30 mouse cellular contexts compared by ENCODE assay signal in the genomic region with DNA sequence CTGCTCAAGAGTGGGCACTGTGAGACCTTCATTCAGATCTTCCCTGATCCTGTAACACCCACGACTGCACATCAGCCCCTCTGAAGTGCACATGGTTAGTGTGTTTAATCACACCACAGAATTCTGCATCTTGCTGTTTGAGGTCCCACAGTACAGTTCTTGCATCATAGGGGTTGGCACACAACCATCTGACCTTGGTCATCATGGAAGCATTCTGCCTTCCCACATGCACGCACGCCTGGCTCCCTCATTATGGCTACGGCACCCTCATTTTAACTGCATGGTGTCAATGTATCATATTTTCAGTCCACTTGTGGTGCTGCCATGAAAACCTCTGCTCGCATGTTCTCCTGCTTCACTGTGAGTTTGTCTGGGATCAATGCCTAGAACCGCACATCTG.
DNase-seq lines count a peak whose midpoint lies in the region; ATAC-seq and TF ChIP-seq lines count a peak whose summit lies in the region.
"Had no signal": no experiment of that assay in that cellular context is flagged by ENCODE, and none has a peak within 500 bp of the region (broad histone marks: within the 10 kb centered on the region; RNA-seq: fewer than 3 reads in every experiment).

No protein-coding gene starts in this region.

- no peak overlapping the region for H3ac ChIP-seq in myocyte (ENCODE audit: control insufficient read depth, insufficient read length)

- peak; percentile 22 to 68 for DNase-seq in adrenal gland, adult (ENCODE audit: inconsistent age in 2 of 2, low spot score in 1 of 2)
- no peak for DNase-seq in adrenal gland, postnatal 4 days (ENCODE audit: low spot score in 2 of 2)
- DNase-seq in heart, adult 11 months, result peak; percentile 73
- no peak for DNase-seq in heart, postnatal 14 days
- DNase-seq in adrenal gland, postnatal 36 days, result peak; percentile 38 to 56
- DNase-seq: cerebellum, adult 2 months; cerebellum, postnatal 14 days; forebrain, postnatal 0 days; heart, postnatal 36 days; kidney, adult 9 months; kidney, postnatal 14 days; left cerebral cortex, postnatal 4 days; liver, postnatal 0 days; midbrain, embryonic 14.5 days; right cerebral cortex, adult 18-20 months; right cerebral cortex, postnatal 4 days; thymus, adult 18-20 months; thymus, postnatal 25 days had no signal

- no peak overlapping the region for H3K27ac ChIP-seq in kidney, embryonic 14.5 days (ENCODE audit: low read depth, low read length)
- H3K27ac ChIP-seq: forebrain, embryonic 10.5 days; heart, embryonic 15.5 days; hindbrain, embryonic 13.5 days; liver, embryonic 12.5 days; neural tube, embryonic 12.5 days; stomach, postnatal 0 days had no signal

- H3K27me3 ChIP-seq in myocyte (ENCODE audit: control insufficient read depth, insufficient read depth, insufficient read length), result no peaks in the 10 kb centered on the region
- no peaks in the 10 kb centered on the region; the same call in 1 of the 2 replicates for H3K27me3 ChIP-seq in kidney, embryonic 14.5 days (ENCODE audit: control insufficient read depth, insufficient read depth, low read length)
- H3K27me3 ChIP-seq: heart, embryonic 15.5 days; liver, embryonic 12.5 days; neural tube, embryonic 12.5 days; Patski had no signal

- no peaks in the 10 kb centered on the region for H3K36me3 ChIP-seq in myocyte (ENCODE audit: control insufficient read depth, insufficient read depth)
- no peaks in the 10 kb centered on the region for H3K36me3 ChIP-seq in kidney, embryonic 14.5 days (ENCODE audit: control insufficient read depth, insufficient read depth, low read length)
- H3K36me3 ChIP-seq: forebrain, embryonic 10.5 days; G1E; heart, embryonic 15.5 days; hindbrain, embryonic 13.5 days; liver, embryonic 12.5 days; neural tube, embryonic 12.5 days had no signal

- no peak overlapping the region for H3K4me3 ChIP-seq in myocyte
- no peak overlapping the region for H3K4me3 ChIP-seq in kidney, embryonic 14.5 days (ENCODE audit: low read length)
- H3K4me3 ChIP-seq: forebrain, embryonic 10.5 days; heart, embryonic 15.5 days; hindbrain, embryonic 13.5 days; liver, embryonic 12.5 days; neural tube, embryonic 12.5 days had no signal

- no peak overlapping the region for H3K9ac ChIP-seq in kidney, embryonic 14.5 days (ENCODE audit: low read depth, low read length)
- H3K9ac ChIP-seq: forebrain, postnatal 0 days; heart, embryonic 15.5 days; hindbrain, embryonic 13.5 days; liver, embryonic 12.5 days; liver, postnatal 0 days; neural tube, embryonic 12.5 days had no signal

- no peaks in the 10 kb centered on the region for H3K4me1 ChIP-seq in kidney, embryonic 14.5 days (ENCODE audit: control insufficient read depth, insufficient read depth, low read length)
- H3K4me1 ChIP-seq: liver, embryonic 12.5 days; neural tube, embryonic 12.5 days had no signal

- no peaks in the 10 kb centered on the region for H3K79me2 ChIP-seq in myocyte (ENCODE audit: control insufficient read depth, insufficient read depth)

- no peak for ATAC-seq in inflammation-experienced regulatory T-cells, adult 6 months
- no peak for ATAC-seq in kidney, embryonic 14.5 days (ENCODE audit: low FRiP score, low TSS enrichment)
- ATAC-seq: forebrain, postnatal 0 days; intestine, postnatal 0 days; liver, embryonic 12.5 days; liver, postnatal 0 days; Patski had no signal

- no peak overlapping the region for H3K4me2 ChIP-seq in myocyte (ENCODE audit: low read depth)
- H3K4me2 ChIP-seq in kidney, embryonic 14.5 days (replicated peaks; ENCODE audit: low read depth, low read length), result no peak overlapping the region
- H3K4me2 ChIP-seq: heart, embryonic 15.5 days; hindbrain, embryonic 13.5 days; liver, embryonic 12.5 days; neural tube, embryonic 12.5 days had no signal

- WGBS in kidney, embryonic 14.5 days, result 94% methylated on average over 6 of the region's 6 CpGs

- no peaks in the 10 kb centered on the region for H3K9me3 ChIP-seq in kidney, embryonic 14.5 days (ENCODE audit: control insufficient read depth, low read length)
- H3K9me3 ChIP-seq: G1E; heart, embryonic 15.5 days; hindbrain, embryonic 13.5 days; liver, embryonic 12.5 days; neural tube, embryonic 12.5 days had no signal

- intact Hi-C loops in heart, postnatal 14 days (cut with DNase I), result no loop called here

- TF ChIP-seq POLR2A in myocyte (IDR thresholded peaks at IDR 0.05; ENCODE audit: insufficient read length, low read depth), result no peak

TF ChIP-seq in myocyte, 11 proteins besides CTCF, POLR2A, EP300 and RAD21:
- TF ChIP-seq TCF12 (IDR thresholded peaks at IDR 0.05; ENCODE audit: insufficient read depth, poor library complexity, severe bottlenecking) (no peak), SRF (IDR thresholded peaks at IDR 0.05; ENCODE audit: control insufficient read depth, insufficient read length, low read depth) (no peak), MAX (IDR thresholded peaks at IDR 0.05; ENCODE audit: low read depth) (no peak), MYOD1 (IDR thresholded peaks at IDR 0.05; ENCODE audit: control insufficient read depth in 1 of 3, insufficient read length in 2 of 3, low read depth in 2 of 3) (no peak), POLR2AphosphoS2 (IDR thresholded peaks at IDR 0.05; ENCODE audit: insufficient read length, low read depth) (no peak), MYOG (IDR thresholded peaks at IDR 0.05; ENCODE audit: control insufficient read depth in 1 of 3, insufficient read depth in 1 of 3, insufficient read length in 2 of 3, low read depth in 2 of 3) (no peak), CEBPB (IDR thresholded peaks at IDR 0.05; ENCODE audit: insufficient read depth, poor library complexity, severe bottlenecking) (peak; percentile 59), TCF3 (IDR thresholded peaks at IDR 0.05; ENCODE audit: insufficient read length, low read depth) (no peak)
TF ChIP-seq in myocyte: peak in this region for 1.

Comparison
In these comparisons a context has a peak if more than half of its experiments do, and no peak if none do; other contexts are left out.
1. DNase-seq: peak in adrenal gland, adult (2 of 2), heart, adult 11 months (single experiment) and adrenal gland, postnatal 36 days (2 of 2); none in adrenal gland, postnatal 4 days (0 of 2) and heart, postnatal 14 days (0 of 2).